Mouse (Mus musculus): ENCODE results near the gene Ralbp1. TPM values are rescaled to one million over a fixed set of nuclear protein-coding genes. Genes with fewer than 3 reads are reported as not detected.

Gene Ralbp1
- total and polyA plus RNA-seq, 3 experiments: 53.2 to 69.6 TPM; not detected in 1

DNA sequence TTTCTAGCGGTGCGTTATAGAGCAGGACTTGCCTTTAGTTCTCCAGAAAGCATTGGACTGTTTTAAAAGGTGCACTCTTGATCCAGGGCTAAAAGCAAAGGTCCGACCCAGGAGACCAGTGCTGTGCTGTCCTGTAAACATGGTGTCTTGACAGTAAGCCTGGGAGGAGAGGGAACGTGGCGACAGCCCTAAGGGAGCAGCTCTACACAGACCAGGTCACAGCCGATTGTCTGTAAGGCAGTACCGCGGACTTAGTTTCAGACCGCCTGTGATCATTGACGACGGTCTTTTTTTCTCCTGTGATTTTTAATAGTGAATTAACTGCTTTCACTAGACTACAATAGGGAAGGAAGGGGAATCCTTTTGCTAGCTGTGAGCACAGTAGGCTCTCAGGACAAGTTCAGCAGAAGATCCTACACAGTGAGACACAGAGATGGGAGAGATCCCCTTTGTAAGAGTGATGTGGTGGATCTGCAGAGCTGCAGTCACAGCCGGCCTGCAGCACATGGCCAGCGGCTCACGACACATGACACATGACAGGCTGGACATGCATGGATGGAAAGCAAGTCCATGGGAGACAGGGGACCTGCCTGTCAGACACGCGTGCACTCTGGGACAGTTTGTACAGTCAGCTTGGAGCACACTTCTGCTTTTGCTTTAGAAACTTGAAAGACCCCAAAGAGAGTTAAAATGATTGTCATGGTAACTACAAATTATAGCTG is 58.3 kb downstream of the Ralbp1 start (continued):
- no peak for TF ChIP-seq MYB (IDR thresholded peaks at IDR 0.05; ENCODE audit: low read depth, low read length)

- no peak overlapping the region for H3K4me3 ChIP-seq (ENCODE audit: control insufficient read depth in 1 of 2, insufficient read depth in 1 of 2, low read depth in 2 of 2, low read length in 2 of 2)
- H3K27me3 ChIP-seq (ENCODE audit: control insufficient read depth in 1 of 2, insufficient read depth in 2 of 2, low read length in 2 of 2): no peaks in the 10 kb centered on the region
- peaks cover 0 to 21% of the 10 kb centered on the region in 2 experiments; a peak in 2 of 4 replicates for H3K36me3 ChIP-seq (ENCODE audit: control insufficient read depth in 1 of 2, insufficient read depth in 2 of 2, low read length in 2 of 2)
- no peak overlapping the region for H3K27ac ChIP-seq (ENCODE audit: control insufficient read depth, low read depth, low read length)
- no peaks in the 10 kb centered on the region for H3K79me2 ChIP-seq (ENCODE audit: control insufficient read depth, insufficient read depth, low read length, poor library complexity)
- H3K4me1 ChIP-seq (ENCODE audit: control insufficient read depth in 1 of 2, insufficient read depth in 2 of 2, low read length in 2 of 2): no peaks in the 10 kb centered on the region
- DNase-seq (ENCODE audit: low read depth, low spot score): no peak
- no peaks in the 10 kb centered on the region for H3K9me3 ChIP-seq (replicated peaks; ENCODE audit: insufficient read depth, low read length)
- no peak for TF ChIP-seq CTCF (IDR thresholded peaks at IDR 0.05 in 2 of 3, conservative IDR thresholded peaks at IDR 0.05 in 1 of 3; ENCODE audit: control insufficient read depth in 1 of 3, insufficient read depth in 1 of 3, low read depth in 2 of 3, low read length in 3 of 3, poor library complexity in 1 of 3, severe bottlenecking in 1 of 3)
- TF ChIP-seq RCOR1 (IDR thresholded peaks at IDR 0.05; ENCODE audit: low read depth, low read length): no peak
- TF ChIP-seq CHD2 (IDR thresholded peaks at IDR 0.05; ENCODE audit: low read length): no peak
- no peak for TF ChIP-seq POLR2A (IDR thresholded peaks at IDR 0.05; ENCODE audit: control insufficient read depth in 1 of 2, insufficient read depth in 1 of 2, low read depth in 1 of 2, low read length in 2 of 2, poor library complexity in 1 of 2)
- no peak for TF ChIP-seq NRF1 (IDR thresholded peaks at IDR 0.05; ENCODE audit: insufficient read depth, low read depth, low read length, poor library complexity, severe bottlenecking)
- H3K9ac ChIP-seq (ENCODE audit: control insufficient read depth, low read depth, low read length, poor library complexity, severe bottlenecking): no peak overlapping the region
These were observed 59.3 kb downstream of the Ralbp1 start for GRCm38 (mm10) chr17:65826257-65826656.

DNA sequence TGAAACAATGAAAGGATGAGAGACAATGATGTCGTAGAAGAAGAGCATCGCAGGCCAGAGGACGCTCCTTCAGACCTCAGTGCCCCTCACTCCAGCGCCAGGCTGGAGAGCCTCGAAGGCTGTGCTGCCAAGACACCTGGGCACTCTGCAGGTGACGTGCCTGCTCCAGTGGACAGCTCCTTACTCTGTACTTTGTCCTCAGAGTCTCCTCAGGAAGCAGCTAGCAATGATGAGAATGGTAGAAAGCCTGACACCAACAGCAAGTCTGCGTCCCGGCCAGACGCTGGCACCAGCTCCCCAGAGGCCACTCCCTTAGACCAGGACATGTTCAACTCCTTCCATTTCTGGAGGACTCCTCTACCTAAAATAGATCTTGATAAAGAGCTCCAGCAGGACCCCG is 61.4 kb downstream of the Ralbp1 start:
- Histone ChIP-seq H3K9me3 (replicated peaks; ENCODE audit: insufficient read depth, low read length) (no peaks in the 10 kb centered on the region), H3K27ac (ENCODE audit: control insufficient read depth, low read depth, low read length) (no peak overlapping the region), H3K27me3 (ENCODE audit: control insufficient read depth in 1 of 2, insufficient read depth in 2 of 2, low read length in 2 of 2) (no peaks in the 10 kb centered on the region), H3K4me1 (ENCODE audit: control insufficient read depth in 1 of 2, insufficient read depth in 2 of 2, low read length in 2 of 2) (no peaks in the 10 kb centered on the region), H3K36me3 (ENCODE audit: control insufficient read depth in 1 of 2, insufficient read depth in 2 of 2, low read length in 2 of 2) (peaks cover 0 to 21% of the 10 kb centered on the region in 2 experiments), H3K9ac (ENCODE audit: control insufficient read depth, low read depth, low read length, poor library complexity, severe bottlenecking) (no peak overlapping the region), H3K79me2 (ENCODE audit: control insufficient read depth, insufficient read depth, low read length, poor library complexity) (no peaks in the 10 kb centered on the region), H3K4me3 (ENCODE audit: control insufficient read depth in 1 of 2, insufficient read depth in 1 of 2, low read depth in 2 of 2, low read length in 2 of 2) (no peak overlapping the region)
- no peak for TF ChIP-seq SIN3A (IDR thresholded peaks at IDR 0.05; ENCODE audit: low read length)
- no peak for TF ChIP-seq UBTF (IDR thresholded peaks at IDR 0.05; ENCODE audit: borderline replicate concordance, insufficient read depth, low read depth, low read length)
- TF ChIP-seq GABPA (IDR thresholded peaks at IDR 0.05; ENCODE audit: low read depth, low read length): no peak
- TF ChIP-seq MAZ (IDR thresholded peaks at IDR 0.05; ENCODE audit: low read depth, low read length): no peak
- no peak for TF ChIP-seq ZMIZ1 (IDR thresholded peaks at IDR 0.05; ENCODE audit: low read depth, low read length)
- TF ChIP-seq RCOR1 (IDR thresholded peaks at IDR 0.05; ENCODE audit: low read depth, low read length): no peak
- no peak for TF ChIP-seq HCFC1 (IDR thresholded peaks at IDR 0.05; ENCODE audit: low read depth, low read length)
- TF ChIP-seq JUND (IDR thresholded peaks at IDR 0.05; ENCODE audit: low read depth, low read length): no peak
- no peak for TF ChIP-seq EP300 (IDR thresholded peaks at IDR 0.05; ENCODE audit: low read depth in 1 of 2, low read length in 2 of 2)
- TF ChIP-seq E2F4 (IDR thresholded peaks at IDR 0.05; ENCODE audit: borderline replicate concordance, low read depth, low read length): no peak
- no peak for TF ChIP-seq CTCF (IDR thresholded peaks at IDR 0.05 in 2 of 3, conservative IDR thresholded peaks at IDR 0.05 in 1 of 3; ENCODE audit: control insufficient read depth in 1 of 3, insufficient read depth in 1 of 3, low read depth in 2 of 3, low read length in 3 of 3, poor library complexity in 1 of 3, severe bottlenecking in 1 of 3)
- TF ChIP-seq NRF1 (IDR thresholded peaks at IDR 0.05; ENCODE audit: insufficient read depth, low read depth, low read length, poor library complexity, severe bottlenecking): no peak
- no peak for TF ChIP-seq CHD1 (IDR thresholded peaks at IDR 0.05; ENCODE audit: low read depth, low read length)
- TF ChIP-seq GATA1 (IDR thresholded peaks at IDR 0.05; ENCODE audit: low read depth, low read length): no peak
- TF ChIP-seq ZC3H11A (IDR thresholded peaks at IDR 0.05; ENCODE audit: low read depth, low read length): no peak
- TF ChIP-seq USF1 (IDR thresholded peaks at IDR 0.05; ENCODE audit: low read depth, low read length): no peak
- TF ChIP-seq ZKSCAN1 (IDR thresholded peaks at IDR 0.05; ENCODE audit: low read depth, low read length): no peak
- no peak for TF ChIP-seq TAL1 (IDR thresholded peaks at IDR 0.05; ENCODE audit: low read length)
- TF ChIP-seq POLR2A (IDR thresholded peaks at IDR 0.05; ENCODE audit: control insufficient read depth in 1 of 2, insufficient read depth in 1 of 2, low read depth in 1 of 2, low read length in 2 of 2, poor library complexity in 1 of 2): no peak
- TF ChIP-seq POLR2AphosphoS5 (IDR thresholded peaks at IDR 0.05; ENCODE audit: borderline replicate concordance, low read depth, low read length): no peak
- no peak for DNase-seq (ENCODE audit: low read depth, low spot score)
